Mouse (Mus musculus) kidney, postnatal 25 days (tissue): ENCODE data around the gene Ch25h.
A peak's percentile ranks its signal among the peaks of the same experiment; 100 is the strongest.

Experiments used
- DNase-seq, 2 experiments: peaks; one replicate each; pipeline ENCODE4 v3.0.0; 2021; ENCODE audit warnings: mixed read lengths in 2 of 2

The Ch25h gene

GRCm38 (mm10) chr19:34474991-34475971 is at the start of gene Ch25h:
Gene Ch25h (minus strand): TSS chr19:34475164.
- DNase-seq = peak; percentile 70 to 79

- DNase-seq = no peak
Measured at GRCm38 (mm10) chr19:34524646-34525045, 49.7 kb upstream of the Ch25h start.

GRCm38 (mm10) chr19:34523106-34523725 is 48.3 kb upstream of the Ch25h start:
- peak; percentile 39 to 67 for DNase-seq

GRCm38 (mm10) chr19:34521978-34522377 is 47.0 kb upstream of the Ch25h start:
- no peak for DNase-seq

- DNase-seq = no peak
Measured at GRCm38 (mm10) chr19:34521361-34521760, 46.4 kb upstream of the Ch25h start.

- peak in 1 of 2 experiments; percentile 27 for DNase-seq
Measured at GRCm38 (mm10) chr19:34520051-34520450, 45.1 kb upstream of the Ch25h start.

- DNase-seq = no peak
Measured at GRCm38 (mm10) chr19:34519646-34520045, 44.7 kb upstream of the Ch25h start.

- DNase-seq = peak; percentile 31 to 53
Measured at GRCm38 (mm10) chr19:34518786-34519185, 43.8 kb upstream of the Ch25h start.

- DNase-seq = peak; percentile 65 to 79
Measured at GRCm38 (mm10) chr19:34517812-34518594, 43.0 kb upstream of the Ch25h start.

- DNase-seq = peak in 1 of 2 experiments; percentile 51
Measured at GRCm38 (mm10) chr19:34517197-34517596, 42.2 kb upstream of the Ch25h start.

- DNase-seq = no peak
Measured at GRCm38 (mm10) chr19:34516346-34516745, 41.4 kb upstream of the Ch25h start.

- no peak for DNase-seq
Measured at GRCm38 (mm10) chr19:34515681-34516080, 40.7 kb upstream of the Ch25h start.

- DNase-seq = no peak
Measured at GRCm38 (mm10) chr19:34511528-34511927, 36.6 kb upstream of the Ch25h start.

GRCm38 (mm10) chr19:34510717-34511116 is 35.8 kb upstream of the Ch25h start:
- DNase-seq = no peak

- DNase-seq = no peak
Measured at GRCm38 (mm10) chr19:34505161-34505721, 30.3 kb upstream of the Ch25h start.

GRCm38 (mm10) chr19:34500763-34501162 is 25.8 kb upstream of the Ch25h start:
- DNase-seq = peak; percentile 79 to 84

GRCm38 (mm10) chr19:34496353-34496752 is 21.4 kb upstream of the Ch25h start:
- peak; percentile 74 to 82 for DNase-seq

- no peak for DNase-seq
Measured at GRCm38 (mm10) chr19:34493859-34494258, 18.9 kb upstream of the Ch25h start.

- DNase-seq = peak; percentile 48 to 80
Measured at GRCm38 (mm10) chr19:34483547-34483946, 8.6 kb upstream of the Ch25h start.

- peak; percentile 11 to 42 for DNase-seq
Measured at GRCm38 (mm10) chr19:34474228-34474990, 555 bp downstream of the Ch25h start.

- no peak for DNase-seq
Measured at GRCm38 (mm10) chr19:34471703-34472102, 3.3 kb downstream of the Ch25h start.

GRCm38 (mm10) chr19:34468794-34469193 is 6.2 kb downstream of the Ch25h start:
- no peak for DNase-seq
